Mouse (Mus musculus) erythroblast, adult 5-6 weeks (primary cell): Measurements from ENCODE around the gene Hipk2. TPM values are rescaled to one million over a fixed set of nuclear protein-coding genes. Genes with fewer than 3 reads are reported as not detected.

ENCODE experiments used
- ATAC-seq: replicated peaks from 2 replicates; pipeline ENCODE4 v1.8.0; 2016; ENCODE audit warnings: moderate number of reproducible peaks, mild to moderate bottlenecking, moderate TSS enrichment, inconsistent platforms; ENCODE audit not compliant: poor library complexity, low FRiP score, severe bottlenecking
- total RNA-seq, 2 experiments: library from RNA; stranded (forward) in 1 of 2; stranded (reverse) in 1 of 2; fragments of 150-400 nt in 1 of 2; fragments of 200-764, 138-1000 nt in 1 of 2; gene quantifications; 2 replicates each; pipeline versions ENCODE4 v1.2.3 to v1.2.4; 2015 to 2017; ENCODE audit warnings: low replicate concordance in 2 of 2

The Hipk2 gene
- 127 and 168 TPM in 2 replicates for total RNA-seq (2015; ENCODE audit: low replicate concordance)
- 72.9 and 90.6 TPM in 2 replicates for total RNA-seq (2017; ENCODE audit: low replicate concordance)

GRCm38 (mm10) chr6:38876071-38876911, at the start of gene Hipk2:
Gene Hipk2 (minus strand): TSS chr6:38876165.
- peak; percentile 58 for ATAC-seq

GRCm38 (mm10) chr6:38925719-38926118, 49.8 kb upstream of the Hipk2 start:
- no peak for ATAC-seq

GRCm38 (mm10) chr6:38923870-38924817, 48.2 kb upstream of the Hipk2 start:
- ATAC-seq, result peak; percentile 77

- no peak for ATAC-seq
Observed at GRCm38 (mm10) chr6:38923450-38923849, 47.5 kb upstream of the Hipk2 start.

GRCm38 (mm10) chr6:38922517-38922916, 46.6 kb upstream of the Hipk2 start:
- ATAC-seq, result no peak

- ATAC-seq, result 0 out of 2 replicates have a peak, but pooled peaks have one; percentile 13
Observed at GRCm38 (mm10) chr6:38921810-38922116, 45.8 kb upstream of the Hipk2 start.

GRCm38 (mm10) chr6:38921095-38921809, 45.3 kb upstream of the Hipk2 start:
- peak; percentile 48 for ATAC-seq

- no peak for ATAC-seq
Observed at GRCm38 (mm10) chr6:38920141-38920540, 44.2 kb upstream of the Hipk2 start.

GRCm38 (mm10) chr6:38919135-38919740, 43.3 kb upstream of the Hipk2 start:
- ATAC-seq, result no peak

- no peak for ATAC-seq
Observed at GRCm38 (mm10) chr6:38918728-38919127, 42.8 kb upstream of the Hipk2 start.

- 0 out of 2 replicates have a peak, but pooled peaks have one; percentile 6 for ATAC-seq
Observed at GRCm38 (mm10) chr6:38917415-38917814, 41.5 kb upstream of the Hipk2 start.

GRCm38 (mm10) chr6:38916571-38916970, 40.6 kb upstream of the Hipk2 start:
- ATAC-seq, result 0 out of 2 replicates have a peak, but pooled peaks have one; percentile 28

- ATAC-seq, result no peak
Observed at GRCm38 (mm10) chr6:38915776-38916175, 39.8 kb upstream of the Hipk2 start.

- no peak for ATAC-seq
Observed at GRCm38 (mm10) chr6:38914181-38914580, 38.2 kb upstream of the Hipk2 start.

GRCm38 (mm10) chr6:38913386-38914042, 37.5 kb upstream of the Hipk2 start:
- ATAC-seq, result no peak

- ATAC-seq, result no peak
Observed at GRCm38 (mm10) chr6:38912845-38913244, 36.9 kb upstream of the Hipk2 start.

- peak; percentile 58 for ATAC-seq
Observed at GRCm38 (mm10) chr6:38912121-38912660, 36.2 kb upstream of the Hipk2 start.

- ATAC-seq, result peak; percentile 77
Observed at GRCm38 (mm10) chr6:38910828-38911559, 35.0 kb upstream of the Hipk2 start.
